Mouse (Mus musculus) left cerebral cortex, postnatal 14 days (tissue): Measurements from ENCODE around the gene Cep78. TPM values are rescaled to one million over a fixed set of nuclear protein-coding genes. Genes with fewer than 3 reads are reported as not detected.

Experiments used
- DNase-seq, 2 experiments: peaks; one replicate each; pipeline ENCODE4 v3.0.0; 2021 to 2022; ENCODE audit warnings: low spot score in 2 of 2, mixed read lengths in 1 of 2
- intact Hi-C: fragments of 180-260 bp; cut with DNase I; formaldehyde crosslinking; loops from one replicate; pipeline ENCODE4 v1.15.1; 2025
- total RNA-seq, 2 experiments: library from RNA; stranded (reverse); gene quantifications; 2 replicates each; pipeline ENCODE4 v1.2.3; 2021

Cep78 gene
- total RNA-seq, 2 experiments from 2014 or later = 11.5 to 12.3 TPM

DNA sequence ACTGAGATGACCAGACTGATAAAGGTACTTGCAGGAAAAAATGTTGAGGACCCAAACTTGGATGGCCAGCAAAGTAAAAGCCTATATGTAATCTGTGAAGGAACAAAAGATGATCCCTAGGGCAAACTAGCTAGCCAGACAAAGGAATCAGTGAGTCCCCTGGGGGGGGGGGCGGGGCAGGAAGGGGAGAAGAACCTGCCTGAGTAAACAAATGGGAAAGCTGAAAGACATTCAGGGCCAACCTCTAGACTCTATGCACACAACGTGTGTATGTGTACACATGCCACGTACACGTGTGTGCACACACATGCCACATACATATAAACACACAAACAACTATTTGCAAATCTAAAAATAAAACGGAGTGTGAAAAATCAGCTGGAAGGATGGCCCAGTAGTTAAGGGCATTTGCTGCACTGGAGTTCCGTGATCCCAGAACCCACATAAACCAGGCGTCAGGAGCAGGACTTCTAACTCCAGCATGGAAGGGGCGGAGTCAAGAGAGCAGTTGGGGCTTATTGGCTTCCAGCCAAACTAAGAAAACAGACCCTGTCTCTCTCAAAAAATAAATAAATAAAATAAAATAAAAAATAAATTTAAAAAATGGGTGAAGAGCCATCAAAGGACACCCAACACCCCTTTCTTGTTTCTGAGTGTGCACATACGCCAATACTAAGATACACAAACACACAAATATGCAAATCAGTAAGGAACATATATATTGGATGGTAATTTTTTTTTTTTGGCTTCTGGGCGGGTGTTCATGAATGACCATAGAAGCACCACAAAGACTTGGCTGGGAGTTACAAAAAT lies 1.7 kb downstream of the Cep78 start:
- intact Hi-C loops = loop anchor here (10.0 kb wide), 1 partner anchor 1998 kb away; no protein-coding TSS in a partner anchor
- no peak for DNase-seq

DNA sequence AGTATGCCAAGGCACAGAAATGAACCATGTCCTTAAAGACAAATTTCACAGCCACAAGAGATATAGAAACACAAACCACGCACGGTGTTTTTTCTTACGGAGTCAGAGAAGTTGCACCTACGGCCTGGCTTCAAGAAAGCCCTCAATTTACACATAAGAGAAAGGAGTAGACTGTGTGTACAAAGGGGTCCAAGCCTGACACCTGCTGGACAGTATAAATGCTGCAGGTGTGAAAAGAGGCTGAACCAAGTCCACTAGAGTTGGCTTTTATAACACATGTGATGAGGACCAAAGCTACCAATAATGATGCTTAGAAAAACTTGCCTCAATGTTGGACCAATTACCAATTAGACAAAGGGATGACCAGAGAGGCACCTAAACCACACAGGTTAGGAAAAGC lies 2.9 kb downstream of the Cep78 start:
- intact Hi-C loops = loop anchor here (10.0 kb wide), 1 partner anchor 1997 kb away; no protein-coding TSS in a partner anchor
- DNase-seq = peak; percentile 66 to 79

DNA sequence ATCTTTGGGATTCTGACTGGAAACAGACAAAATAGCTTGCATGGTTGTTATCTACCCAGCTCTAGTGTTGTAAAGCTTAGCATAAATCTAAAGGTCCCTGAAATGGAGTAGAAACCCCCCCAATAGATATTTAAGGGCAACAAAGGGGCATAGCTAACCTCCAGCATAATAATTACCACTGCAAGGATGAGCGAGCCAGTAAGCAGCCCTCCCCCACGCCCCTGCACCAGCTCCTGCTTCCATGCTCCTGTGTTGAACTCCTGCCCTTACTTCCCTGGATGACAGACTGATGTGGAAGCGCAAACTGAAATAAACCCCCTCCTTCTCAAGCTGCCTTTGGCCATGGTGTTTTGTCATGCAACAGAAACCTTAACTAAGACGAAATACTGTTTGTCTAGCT lies 11.4 kb downstream of the Cep78 start:
- no peak for DNase-seq
- intact Hi-C loops = no loop called here

DNA sequence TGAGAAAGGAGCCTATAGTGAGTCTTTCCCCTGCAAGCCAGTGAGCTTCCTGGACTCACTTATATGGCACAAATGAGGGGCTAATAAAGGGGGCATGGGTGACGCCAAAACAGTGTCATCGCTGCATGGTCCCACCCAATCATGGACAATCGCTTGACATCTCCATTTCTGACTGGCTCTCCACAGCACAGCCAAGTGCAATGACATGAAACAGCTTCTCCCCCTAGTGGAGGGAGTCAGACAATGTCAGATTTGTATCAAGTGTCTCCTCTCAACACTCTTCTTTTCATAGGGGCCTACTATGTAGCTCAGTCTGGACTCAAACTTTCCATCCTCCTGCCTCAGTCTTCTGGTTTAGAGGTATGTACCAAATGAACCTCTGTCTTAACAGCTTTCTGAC lies 19.7 kb downstream of the Cep78 start:
- intact Hi-C loops = no loop called here
- DNase-seq = peak; percentile 53 to 59

DNA sequence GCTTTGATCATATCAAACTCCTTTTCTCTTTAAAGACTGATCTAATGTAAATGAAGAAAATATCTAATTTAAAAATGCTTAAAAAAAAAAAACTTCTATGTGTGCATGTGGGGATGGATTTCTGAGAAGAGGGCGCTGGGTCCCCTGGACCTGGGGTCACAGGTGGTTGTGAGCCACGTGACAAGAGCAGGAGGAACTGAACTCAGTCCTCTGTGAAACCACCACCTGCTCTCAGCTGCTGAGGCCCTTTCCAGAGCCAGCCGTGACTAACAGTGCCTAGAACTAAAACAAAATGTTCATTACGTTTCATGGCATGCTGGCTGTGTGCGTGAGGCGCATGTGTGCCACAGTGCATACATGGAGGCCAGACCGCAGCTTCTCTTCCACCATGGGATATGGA lies 20.3 kb downstream of the Cep78 start:
- intact Hi-C loops = no loop called here
- DNase-seq = no peak

DNA sequence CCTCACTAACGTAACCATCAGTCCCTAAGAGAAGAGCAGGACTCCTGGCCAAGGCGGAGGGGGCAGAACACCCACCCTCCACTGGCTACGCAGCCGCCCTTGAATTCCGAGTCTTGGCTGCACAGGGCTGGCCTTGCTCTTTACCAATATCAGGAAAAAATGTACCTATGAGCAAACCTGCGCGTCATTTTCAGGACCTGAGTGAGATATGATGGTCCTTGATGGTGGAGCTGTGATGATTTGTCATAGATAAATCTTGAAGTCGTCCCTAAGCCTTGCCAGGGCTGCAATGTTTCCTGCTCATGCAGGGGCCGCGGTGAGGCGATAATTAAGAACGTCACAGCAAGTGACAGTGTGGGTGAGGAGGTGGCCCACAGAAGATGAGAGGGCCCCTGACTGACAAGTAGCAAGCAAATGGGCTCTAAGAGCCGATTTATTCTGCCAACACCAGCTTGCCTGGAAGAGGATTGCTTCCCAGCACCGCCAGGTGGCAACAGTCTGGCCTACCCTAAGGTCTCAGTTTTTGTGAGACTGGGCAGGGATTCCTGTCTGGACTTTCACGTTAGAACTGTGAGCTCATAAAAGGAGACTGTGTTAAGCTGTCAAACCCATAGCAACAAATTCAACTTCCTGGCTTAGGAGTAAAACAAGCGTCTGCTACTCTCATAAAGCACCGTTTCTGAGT lies 21.6 kb downstream of the Cep78 start:
- DNase-seq = no peak
- intact Hi-C loops = no loop called here

DNA sequence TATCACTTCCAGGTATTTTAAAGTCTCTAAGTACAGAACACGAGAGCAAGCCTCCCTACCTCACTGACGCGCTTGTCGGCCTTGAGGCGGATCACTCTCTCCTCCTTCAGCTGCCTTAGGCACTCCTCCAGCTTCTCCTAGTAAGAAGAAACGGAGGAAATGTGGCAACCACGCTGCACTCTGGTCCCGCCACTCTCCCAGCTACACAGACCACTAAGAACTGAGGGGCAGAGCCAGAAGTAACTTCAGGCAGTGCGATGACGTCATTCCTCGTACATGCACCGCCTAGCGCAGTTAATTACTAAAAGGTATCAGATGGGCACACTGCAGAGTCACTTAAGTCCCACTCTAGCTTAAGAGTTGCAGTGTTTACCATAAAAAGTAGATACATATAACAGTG lies 22.5 kb downstream of the Cep78 start:
- intact Hi-C loops = no loop called here
- DNase-seq = no peak

DNA sequence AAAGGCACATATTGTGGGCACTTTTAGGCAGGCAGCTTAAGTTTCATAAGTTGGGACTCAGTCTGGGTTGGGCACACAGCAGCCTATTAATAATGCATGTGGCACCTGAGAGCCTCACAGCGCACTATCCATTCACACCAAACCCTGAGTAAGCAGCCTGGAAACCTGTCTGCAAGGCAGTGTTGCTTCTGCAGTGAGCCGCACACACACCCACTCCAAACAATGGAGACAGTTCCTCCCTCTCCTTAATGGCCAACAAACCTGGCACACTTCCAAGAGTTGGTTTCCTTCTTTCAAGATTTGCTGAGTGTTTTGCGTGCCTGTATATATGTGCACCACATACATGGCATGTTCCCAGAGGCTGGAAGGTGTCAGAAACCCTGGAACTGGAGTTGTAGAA lies 34.6 kb downstream of the Cep78 start:
- intact Hi-C loops = no loop called here
- DNase-seq = peak in 1 of 2 experiments; percentile 5

DNA sequence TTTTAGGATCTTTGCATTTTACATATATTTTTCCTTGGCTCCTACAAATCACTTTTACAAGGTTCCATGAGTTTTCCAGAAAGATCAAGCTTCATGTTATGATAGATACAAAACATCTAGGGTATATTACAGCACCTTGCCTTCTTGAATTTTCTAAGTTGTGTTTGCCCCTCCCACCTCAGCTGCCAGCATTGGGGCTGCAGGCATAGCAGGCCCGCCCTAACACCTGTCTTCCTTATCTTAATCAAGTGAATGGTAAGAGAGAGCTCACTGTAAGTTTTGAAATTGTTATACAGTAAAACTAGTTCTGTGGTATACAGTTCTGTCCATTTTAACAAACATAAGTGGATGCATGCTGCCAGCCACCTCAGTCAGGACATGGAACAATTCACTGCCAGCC lies 35.9 kb downstream of the Cep78 start:
- intact Hi-C loops = no loop called here
- no peak for DNase-seq

DNA sequence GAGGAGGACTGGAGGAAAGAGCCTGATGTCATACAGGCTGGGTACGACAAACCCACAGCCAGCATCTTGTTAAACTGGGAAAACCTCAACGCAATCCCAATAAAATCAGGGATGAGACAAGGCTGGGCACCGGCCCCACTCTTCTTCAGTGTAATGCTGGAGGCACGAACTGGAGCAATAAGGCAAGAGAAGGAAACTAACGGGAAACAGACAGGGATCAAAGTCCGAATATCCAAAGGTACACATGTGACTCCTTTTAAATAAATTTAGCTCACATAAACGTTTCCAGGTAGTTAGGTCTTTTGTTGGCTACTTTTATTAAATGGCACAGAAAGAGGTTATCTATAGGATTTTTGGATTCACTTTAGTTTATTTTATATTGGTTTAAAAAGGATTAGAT lies 36.4 kb downstream of the Cep78 start:
- intact Hi-C loops = no loop called here
- DNase-seq = no peak

DNA sequence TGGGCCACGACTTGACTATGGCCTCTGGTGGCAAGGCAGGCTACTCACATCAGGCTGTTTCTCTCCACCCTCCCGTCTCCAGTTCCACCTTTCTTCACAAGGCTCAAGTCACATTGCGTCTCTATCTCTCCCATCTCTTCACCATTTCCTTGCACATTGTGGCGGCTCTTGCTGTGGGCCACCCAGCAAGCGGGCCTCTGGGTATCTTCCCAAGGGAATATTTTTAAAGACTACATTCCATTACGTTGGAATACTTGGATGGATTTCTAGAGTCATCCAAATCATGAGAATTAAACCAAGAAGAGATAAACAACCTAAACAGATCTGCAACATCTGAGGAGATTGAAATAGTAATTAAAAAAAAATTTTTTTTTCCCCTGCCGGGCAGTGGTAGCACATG lies 37.6 kb downstream of the Cep78 start, which contains the start of gene Psat1:
Psat1 (minus strand) TSS at position 101 of the 400 bp plus-strand sequence.
- DNase-seq = no peak
- intact Hi-C loops = no loop called here

DNA sequence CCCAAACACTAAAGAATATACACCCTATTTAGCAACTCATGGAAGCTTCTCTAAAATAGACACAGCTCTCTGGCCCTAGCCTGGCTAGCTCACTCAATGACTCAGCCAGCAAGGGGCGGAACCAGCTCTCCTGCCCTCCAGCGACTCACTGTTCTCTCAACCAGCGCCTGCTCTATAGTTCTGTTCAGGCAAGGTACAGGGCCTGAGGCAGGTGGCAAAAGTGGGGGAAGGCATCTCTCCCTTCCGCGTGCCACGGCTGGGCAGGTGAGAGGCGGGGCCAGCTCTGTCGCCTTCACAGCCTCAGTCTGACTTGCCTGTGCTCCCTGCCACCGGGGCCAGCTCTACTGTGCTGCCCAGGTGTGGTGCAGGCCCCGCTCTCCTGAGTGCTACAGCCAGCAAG lies 38.1 kb downstream of the Cep78 start:
- DNase-seq = no peak
- intact Hi-C loops = no loop called here

DNA sequence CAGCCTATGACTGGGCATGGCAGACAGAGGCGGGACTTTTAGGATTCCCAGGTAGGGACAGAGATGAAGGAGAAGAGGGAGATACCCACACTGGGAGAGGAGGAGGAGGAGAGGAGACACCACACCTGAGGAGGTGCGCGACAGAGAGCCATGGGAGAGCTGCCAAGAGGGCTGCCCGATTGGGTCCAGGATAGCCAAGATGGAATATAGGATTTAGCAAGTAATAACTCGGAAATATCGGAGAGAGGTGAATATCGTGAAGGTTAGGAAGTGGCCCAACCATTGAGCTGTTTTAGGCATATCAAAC lies 41.7 kb downstream of the Cep78 start:
- intact Hi-C loops = no loop called here
- no peak for DNase-seq

DNA sequence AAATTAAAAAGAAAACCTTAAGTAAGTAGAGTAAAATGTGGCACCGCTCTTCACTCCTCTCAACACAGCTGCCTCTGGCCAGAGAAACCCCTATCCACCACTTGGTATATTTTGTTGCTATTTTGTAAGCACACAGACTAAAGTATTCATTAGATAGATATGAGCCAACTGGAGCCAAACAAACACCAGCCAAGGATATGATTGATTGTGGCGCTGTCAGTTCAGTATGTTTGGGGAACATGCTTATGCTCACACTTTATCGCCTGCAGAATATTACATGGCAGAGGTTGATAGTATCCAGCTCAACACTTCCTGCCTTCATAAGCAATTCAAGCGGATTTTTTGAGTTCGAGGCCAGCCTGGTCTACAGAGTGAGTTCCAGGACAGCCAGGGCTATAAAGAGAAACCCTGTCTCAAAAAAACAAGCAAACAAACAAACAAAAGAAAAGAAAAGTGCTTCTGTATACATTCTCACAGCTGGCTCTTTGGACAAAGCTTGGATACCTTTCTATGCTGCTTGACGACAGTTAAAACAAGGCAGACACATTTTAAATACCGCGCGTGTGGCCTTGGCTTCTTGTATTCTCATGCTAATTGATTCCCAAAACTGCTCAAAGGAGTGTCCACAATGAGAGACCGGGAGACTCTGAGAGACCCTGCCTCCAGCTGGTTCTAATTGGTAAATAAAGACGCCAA lies 42.2 kb downstream of the Cep78 start:
- intact Hi-C loops = no loop called here
- no peak for DNase-seq

DNA sequence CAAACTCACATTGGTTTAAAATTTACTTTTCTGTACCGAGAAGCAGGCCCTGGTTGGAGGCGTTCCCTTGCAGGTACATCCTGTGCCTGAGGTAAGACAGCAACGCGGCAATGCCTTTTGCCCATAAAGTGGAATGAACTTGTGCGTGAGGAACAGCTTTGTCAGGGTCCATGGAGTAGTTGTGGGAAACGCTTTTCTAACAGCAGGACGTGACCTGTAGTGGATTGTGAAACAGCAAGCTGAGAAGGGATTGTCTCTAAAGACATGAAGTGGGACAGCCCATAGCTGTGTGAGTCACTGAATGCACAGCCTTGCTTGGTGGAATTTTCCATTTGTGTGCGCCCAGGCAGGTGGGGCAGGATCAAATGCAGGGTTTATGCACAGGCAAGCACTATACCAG lies 43.4 kb downstream of the Cep78 start:
- intact Hi-C loops = no loop called here
- DNase-seq = no peak

DNA sequence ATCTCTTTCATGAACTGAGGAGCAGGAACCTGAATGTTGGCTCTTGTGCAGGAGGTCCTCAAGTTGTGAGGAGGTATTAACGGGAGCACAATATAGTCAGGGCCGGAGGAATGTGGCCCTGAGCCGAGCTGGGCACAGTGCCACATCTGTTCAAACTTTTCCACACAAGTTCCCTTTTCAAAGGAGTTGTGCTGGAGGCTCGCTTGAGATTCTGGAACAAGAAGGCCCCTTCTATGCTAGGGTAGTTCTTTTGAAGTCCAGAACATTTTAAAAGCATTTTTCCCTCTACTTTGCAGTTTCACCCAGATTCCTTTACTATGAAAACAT lies 59.1 kb downstream of the Cep78 start:
- intact Hi-C loops = no loop called here
- DNase-seq = peak; percentile 74 to 78

DNA sequence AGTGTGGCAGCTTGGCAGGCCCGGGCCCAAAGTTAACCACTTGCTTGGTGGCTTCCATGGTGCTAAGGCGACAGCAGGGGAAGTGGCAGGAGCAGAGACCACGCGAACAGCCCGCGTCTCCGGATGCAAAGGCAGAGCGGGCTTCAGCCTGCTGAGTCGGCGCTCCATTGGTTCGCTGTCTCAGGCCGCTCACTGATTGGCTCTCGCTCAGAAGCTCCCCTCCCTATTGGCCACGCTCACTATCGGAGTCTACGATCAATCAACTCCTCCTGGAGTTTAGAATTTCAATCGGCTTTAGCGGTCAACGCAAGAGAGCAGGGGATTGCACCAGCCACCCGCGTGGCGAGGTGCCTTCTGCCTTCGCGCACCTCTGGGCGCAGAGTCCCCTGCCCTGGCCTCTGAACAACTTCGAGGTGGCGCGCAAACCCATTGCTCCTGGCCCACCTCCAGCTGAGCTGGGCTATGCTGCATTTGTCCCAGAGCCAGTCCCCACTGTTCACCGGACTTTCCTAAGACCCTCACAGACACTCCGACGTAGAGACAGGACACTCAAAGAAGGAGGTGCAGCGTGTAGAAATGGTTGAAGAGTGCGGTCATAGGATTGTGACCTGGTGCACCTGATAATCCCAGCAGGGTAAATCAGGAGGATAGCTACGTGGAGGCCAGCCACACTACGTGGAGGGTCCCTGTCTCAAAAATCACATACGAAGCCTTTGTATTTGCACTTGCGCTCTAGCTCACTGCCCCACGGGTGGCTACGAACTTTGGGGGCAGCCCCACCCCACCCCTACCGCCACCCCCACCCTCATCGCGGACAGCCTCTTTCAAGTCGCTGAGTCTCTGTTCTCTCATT lies 59.7 kb downstream of the Cep78 start:
- DNase-seq = peak; percentile 90 to 93
- intact Hi-C loops = no loop called here

DNA sequence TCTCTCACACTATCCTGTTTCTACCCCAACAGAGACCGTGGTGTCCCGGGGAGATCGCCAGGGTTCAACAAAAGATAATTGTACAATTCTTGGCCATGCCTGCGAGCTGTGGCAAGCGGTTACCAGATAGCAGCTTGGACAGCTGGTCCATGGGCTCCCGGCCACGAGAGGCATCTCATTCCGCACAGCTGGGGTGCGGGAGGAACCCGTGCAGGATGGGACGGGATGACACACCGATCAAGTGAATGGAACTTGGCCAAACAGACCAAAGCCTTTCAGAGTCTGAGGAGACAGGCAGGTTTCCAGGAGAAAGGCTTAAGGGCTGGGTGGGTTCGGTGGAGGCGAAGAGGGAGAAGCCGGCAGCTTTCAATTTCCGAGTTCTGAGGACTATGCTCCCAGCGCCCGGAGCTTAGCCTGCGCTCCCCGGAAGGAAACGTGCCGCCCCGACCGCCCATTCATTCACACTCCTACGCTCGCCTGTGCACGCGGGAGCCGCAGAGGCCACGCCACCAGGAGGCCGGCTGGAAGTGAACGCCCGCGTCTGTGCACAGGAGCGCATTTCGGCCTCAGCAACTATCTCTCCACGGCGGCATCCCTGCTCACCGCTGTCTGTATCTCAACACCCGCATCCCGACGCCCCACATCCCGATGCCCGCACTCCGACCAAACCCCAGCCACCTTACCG lies 60.5 kb downstream of the Cep78 start:
- intact Hi-C loops = no loop called here
- DNase-seq = peak; percentile 60 to 68

DNA sequence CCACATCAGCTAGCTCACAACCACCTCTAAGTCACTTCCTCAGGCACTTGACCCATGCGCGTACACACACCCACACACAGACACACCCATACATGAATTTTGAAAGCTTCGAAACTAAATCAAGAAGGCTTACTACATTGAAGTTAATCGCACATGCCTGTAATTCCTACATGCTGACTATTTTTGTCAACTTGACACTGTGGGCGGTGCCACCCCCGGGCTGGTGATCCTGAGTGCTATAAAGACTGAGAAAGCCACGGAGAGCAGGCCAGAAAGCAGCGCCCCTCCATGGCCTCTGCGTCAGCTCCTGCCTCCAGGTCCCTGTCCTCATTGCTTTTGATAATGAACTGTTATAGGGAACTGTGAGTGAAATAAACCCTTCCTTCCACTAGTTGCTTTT lies 61.4 kb downstream of the Cep78 start:
- intact Hi-C loops = no loop called here
- DNase-seq = peak in 1 of 2 experiments; percentile 13
